ENCODE assay signal across 7 mouse cellular contexts in genomic region chr8:66860023-66860422, GRCm38 (mm10). TPM values are rescaled to one million over a fixed set of nuclear protein-coding genes. Genes with fewer than 3 reads are reported as not detected.
DNase-seq lines count a peak whose midpoint lies in the region; ATAC-seq lines count a peak whose summit lies in the region.

Gene Naf1 (plus strand): TSS chr8:66860217.

- DNase-seq in adrenal gland, postnatal 25 days: peak; percentile 93
- peak; percentile 99 for DNase-seq in heart, adult 11 months
- DNase-seq in kidney, adult 18-20 months: peak; percentile 97
- peak; percentile 98 for DNase-seq in limb, embryonic 11.5 days (ENCODE audit: low spot score)
- DNase-seq in midbrain, embryonic 14.5 days: peak; percentile 99
- peak; percentile 78 to 86 for DNase-seq in spleen, adult 18-20 months

- peaks cover 12% of the 10 kb centered on the region; the same call in 1 of the 2 replicates for H3K4me1 ChIP-seq in embryonic facial prominence, embryonic 12.5 days
- no peaks in the 10 kb centered on the region for H3K4me1 ChIP-seq in limb, embryonic 11.5 days (ENCODE audit: control insufficient read depth, insufficient read depth, low read length)
- peaks cover 19% of the 10 kb centered on the region for H3K4me1 ChIP-seq in midbrain, embryonic 14.5 days (ENCODE audit: control insufficient read depth, insufficient read depth, low read length)

- no peaks in the 10 kb centered on the region for H3K27me3 ChIP-seq in embryonic facial prominence, embryonic 12.5 days
- no peaks in the 10 kb centered on the region for H3K27me3 ChIP-seq in limb, embryonic 11.5 days (ENCODE audit: control insufficient read depth, insufficient read depth, low read length)
- H3K27me3 ChIP-seq in midbrain, embryonic 14.5 days (ENCODE audit: control insufficient read depth, insufficient read depth, low read length): no peaks in the 10 kb centered on the region

- H3K9ac ChIP-seq in embryonic facial prominence, embryonic 12.5 days: peak within 1 kb of the TSS; percentile 80
- peak within 1 kb of the TSS; percentile 79 for H3K9ac ChIP-seq in limb, embryonic 11.5 days (ENCODE audit: low read length)
- peak within 1 kb of the TSS; percentile 72 for H3K9ac ChIP-seq in midbrain, embryonic 14.5 days (replicated peaks; ENCODE audit: low read length)

- peak within 1 kb of the TSS; percentile 80 for H3K4me3 ChIP-seq in embryonic facial prominence, embryonic 12.5 days
- H3K4me3 ChIP-seq in limb, embryonic 11.5 days (ENCODE audit: low read depth, low read length): peak within 1 kb of the TSS; percentile 66
- peak within 1 kb of the TSS; percentile 84 for H3K4me3 ChIP-seq in midbrain, embryonic 14.5 days (replicated peaks; ENCODE audit: low read depth, low read length)

- H3K9me3 ChIP-seq in embryonic facial prominence, embryonic 12.5 days: no peaks in the 10 kb centered on the region
- no peaks in the 10 kb centered on the region for H3K9me3 ChIP-seq in limb, embryonic 11.5 days (ENCODE audit: control insufficient read depth, low read length)
- no peaks in the 10 kb centered on the region for H3K9me3 ChIP-seq in midbrain, embryonic 14.5 days (ENCODE audit: control insufficient read depth, low read length)

- peak within 1 kb of the TSS; percentile 72 for H3K4me2 ChIP-seq in embryonic facial prominence, embryonic 12.5 days (replicated peaks)
- peak within 1 kb of the TSS; percentile 60 for H3K4me2 ChIP-seq in limb, embryonic 11.5 days (ENCODE audit: low read depth, severe bottlenecking)
- H3K4me2 ChIP-seq in midbrain, embryonic 14.5 days (ENCODE audit: low read length): peak within 1 kb of the TSS; percentile 84

- peak; percentile 88 for ATAC-seq in embryonic facial prominence, embryonic 12.5 days (ENCODE audit: insufficient number of reproducible peaks, insufficient read depth, low FRiP score, low TSS enrichment)
- peak; percentile 96 for ATAC-seq in limb, embryonic 11.5 days (ENCODE audit: insufficient number of reproducible peaks, low FRiP score, low TSS enrichment, low read depth)
- ATAC-seq in midbrain, embryonic 14.5 days (ENCODE audit: low FRiP score, low TSS enrichment): peak; percentile 97

- H3K27ac ChIP-seq in embryonic facial prominence, embryonic 12.5 days: peak within 1 kb of the TSS; percentile 82
- H3K27ac ChIP-seq in limb, embryonic 11.5 days (replicated peaks; ENCODE audit: low read depth, low read length): peak within 1 kb of the TSS; percentile 68; the same call in 1 of the 2 replicates
- peak within 1 kb of the TSS; percentile 74 for H3K27ac ChIP-seq in midbrain, embryonic 14.5 days (replicated peaks; ENCODE audit: low read depth, low read length)

- H3K36me3 ChIP-seq in embryonic facial prominence, embryonic 12.5 days: no peaks in the 10 kb centered on the region
- H3K36me3 ChIP-seq in limb, embryonic 11.5 days (ENCODE audit: control insufficient read depth, insufficient read depth, low read length): no peaks in the 10 kb centered on the region
- H3K36me3 ChIP-seq in midbrain, embryonic 14.5 days (ENCODE audit: control insufficient read depth, insufficient read depth, low read length): no peaks in the 10 kb centered on the region

- under 1% methylated on average over 37 of the region's 37 CpGs for WGBS in embryonic facial prominence, embryonic 12.5 days
- under 1% methylated on average over 37 of the region's 37 CpGs for WGBS in limb, embryonic 11.5 days
- WGBS in midbrain, embryonic 14.5 days: under 1% methylated on average over 37 of the region's 37 CpGs

RNA-seq across cellular contexts. Expression of gene Naf1, which starts in this region (rescaled TPM):
- total RNA-seq in adrenal gland, postnatal 25 days (2021): 17.9 and 18.4 TPM in 2 replicates
- polyA plus RNA-seq in embryonic facial prominence, embryonic 12.5 days (2016; fragmentation: Nextera tagmentation; extraction: Ambion mirVana): 3.6 and 4.0 TPM in 2 replicates
- polyA plus RNA-seq in limb, embryonic 11.5 days (2014; fragmentation: Nextera tagmentation; extraction: Ambion mirVana): 4.9 and 5.7 TPM in 2 replicates
- 3.2 and 4.5 TPM in 2 replicates for polyA plus RNA-seq in midbrain, embryonic 14.5 days (2014; fragmentation: Nextera tagmentation; extraction: Ambion mirVana)

Comparison
In these comparisons a context has a peak if more than half of its experiments do, and no peak if none do; other contexts are left out.
1. Peak in every context shown above with its lines: DNase-seq, ATAC-seq, H3K4me3 ChIP-seq and H3K27ac ChIP-seq.